Mouse (Mus musculus) liver, postnatal 0 days (tissue): Measurements from ENCODE around the gene Fbxl3. TPM values are rescaled to one million over a fixed set of nuclear protein-coding genes. Genes with fewer than 3 reads are reported as not detected.
A peak's percentile ranks its signal among the peaks of the same experiment; 100 is the strongest.

ENCODE experiments used
- ATAC-seq: fragments of 200-750 bp; cut with Nextera tagmentation; 2 replicates; pipeline ENCODE4 v1.8.0; 2017; ENCODE audit warnings: mild to moderate bottlenecking, moderate library complexity
- DNase-seq: peaks from one replicate; pipeline ENCODE4 v3.0.0-alpha.2; 2016
- H3K27ac ChIP-seq: fragments of 300-500 bp; sonication (generic); 2 replicates; pipeline ENCODE4 v1.5.1; 2014; ENCODE audit warnings: antibody characterized with exemption, moderate library complexity, mild to moderate bottlenecking, low read depth
- H3K27me3 ChIP-seq: fragments of 300-500 bp; sonication (generic); 2 replicates; pipeline ENCODE4 v1.6.1; 2014; ENCODE audit warnings: low read length, control low read depth, mixed read lengths; ENCODE audit not compliant: insufficient read depth
- H3K36me3 ChIP-seq: fragments of 300-500 bp; sonication (generic); replicated peaks from 2 replicates; pipeline ENCODE4 v1.6.1; 2014; ENCODE audit warnings: mild to moderate bottlenecking, control low read depth, low read length, moderate library complexity, mixed read lengths; ENCODE audit not compliant: insufficient read depth
- H3K4me1 ChIP-seq: fragments of 300-500 bp; sonication (generic); 2 replicates; pipeline ENCODE4 v1.6.1; 2014; ENCODE audit warnings: antibody characterized with exemption, mild to moderate bottlenecking, control low read depth; ENCODE audit not compliant: insufficient read depth
- H3K4me2 ChIP-seq: fragments of 300-500 bp; sonication (generic); 2 replicates; pipeline ENCODE4 v1.6.1; 2014; ENCODE audit warnings: low read depth, mild to moderate bottlenecking, low read length, moderate library complexity, mixed read lengths
- H3K4me3 ChIP-seq: fragments of 300-500 bp; sonication (generic); 2 replicates; pipeline ENCODE4 v1.5.1; 2014; ENCODE audit warnings: low read depth, low read length
- H3K9ac ChIP-seq: fragments of 300-500 bp; sonication (generic); replicated peaks from 2 replicates; pipeline ENCODE4 v1.6.1; 2014; ENCODE audit warnings: mild to moderate bottlenecking, moderate library complexity
- H3K9me3 ChIP-seq: fragments of 300-500 bp; sonication (generic); 2 replicates; pipeline ENCODE4 v1.6.1; 2016; ENCODE audit warnings: mild to moderate bottlenecking, control low read depth, low read length, mixed read lengths
- CTCF ChIP-seq: sonication (generic); IDR thresholded peaks from 2 replicates; pipeline ENCODE4 v1.5.1; 2016; ENCODE audit warnings: antibody characterized with exemption, low read depth
- EP300 ChIP-seq: IDR thresholded peaks from 2 replicates; pipeline ENCODE4 v1.6.1; 2016; ENCODE audit warnings: antibody characterized with exemption, low read depth, mild to moderate bottlenecking
- WGBS: fragments of 180-500 bp; shearing (Covaris S2); extraction: QIAGEN DNeasy Blood & Tissue Kit; methylation state at CpG from one replicate; pipeline ENCODE4 v1.1.7; 2014; ENCODE audit not compliant: insufficient replicate concordance; 5-methylcytosine and 5-hydroxymethylcytosine counted together
- polyA plus RNA-seq: library from polyadenylated mRNA; unstranded; fragments of >200 nt; fragmentation: Nextera tagmentation; extraction: Ambion mirVana; gene quantifications from 2 replicates; pipeline ENCODE4 v1.2.1, GENCODE M21; 2015

Fbxl3 gene
- polyA plus RNA-seq, 1 experiment from 2014 or later: 10.7 TPM

- 78% methylated on average over 13 of the region's 13 CpGs for WGBS
- H3K36me3 ChIP-seq: no peaks in the 10 kb centered on the region
- no peaks in the 10 kb centered on the region for H3K27me3 ChIP-seq
- H3K4me1 ChIP-seq: no peaks in the 10 kb centered on the region
- DNase-seq (no peak), ATAC-seq (no peak)
- H3K9ac ChIP-seq: no peak overlapping the region
- H3K9me3 ChIP-seq: no peaks in the 10 kb centered on the region
- H3K27ac ChIP-seq: no peak overlapping the region
- TF ChIP-seq CTCF (no peak), EP300 (no peak)
- H3K4me3 ChIP-seq: no peak overlapping the region
- H3K4me2 ChIP-seq: no peak overlapping the region
Measured at GRCm38 (mm10) chr14:103054731-103055130, 44.6 kb downstream of the Fbxl3 start.

- H3K4me3 ChIP-seq: no peak overlapping the region
- no peaks in the 10 kb centered on the region for H3K4me1 ChIP-seq
- H3K9me3 ChIP-seq: no peaks in the 10 kb centered on the region
- ATAC-seq (peak; percentile 88), DNase-seq (peak; percentile 88)
- H3K36me3 ChIP-seq: no peaks in the 10 kb centered on the region
- H3K27me3 ChIP-seq: no peaks in the 10 kb centered on the region
- 26% methylated on average over 8 of the region's 8 CpGs for WGBS
- no peak overlapping the region for H3K9ac ChIP-seq
- TF ChIP-seq EP300 (no peak), CTCF (peak; percentile 100)
- no peak overlapping the region for H3K27ac ChIP-seq
- H3K4me2 ChIP-seq: no peak overlapping the region
Measured at GRCm38 (mm10) chr14:103051159-103051769, 48.1 kb downstream of the Fbxl3 start.

GRCm38 (mm10) chr14:103048292-103049086 is 50.9 kb downstream of the Fbxl3 start:
- peak overlapping the region; percentile 5; the same call in 1 of the 2 replicates for H3K27ac ChIP-seq
- no peaks in the 10 kb centered on the region for H3K27me3 ChIP-seq
- no peaks in the 10 kb centered on the region for H3K9me3 ChIP-seq
- H3K36me3 ChIP-seq: no peaks in the 10 kb centered on the region
- WGBS: 34% methylated on average over 11 of the region's 11 CpGs
- DNase-seq (peak; percentile 20), ATAC-seq (peak; percentile 79)
- TF ChIP-seq CTCF (no peak), EP300 (peak; percentile 87)
- H3K9ac ChIP-seq: no peak overlapping the region
- H3K4me3 ChIP-seq: no peak overlapping the region
- H3K4me2 ChIP-seq: no peak overlapping the region
- no peaks in the 10 kb centered on the region for H3K4me1 ChIP-seq

- no peaks in the 10 kb centered on the region for H3K4me1 ChIP-seq
- no peak within 1 kb of the TSS for H3K4me2 ChIP-seq
- WGBS: 58% methylated on average over 2 of the region's 2 CpGs
- ATAC-seq (no peak), DNase-seq (no peak)
- TF ChIP-seq EP300: no peak
- TF ChIP-seq CTCF: no peak
- no peaks in the 10 kb centered on the region for H3K9me3 ChIP-seq
- H3K36me3 ChIP-seq: no peaks in the 10 kb centered on the region
- H3K9ac ChIP-seq: no peak within 1 kb of the TSS
- H3K27me3 ChIP-seq: no peaks in the 10 kb centered on the region
- no peak within 1 kb of the TSS for H3K27ac ChIP-seq
- H3K4me3 ChIP-seq: no peak within 1 kb of the TSS
Measured at GRCm38 (mm10) chr14:103046677-103047076, 52.7 kb downstream of the Fbxl3 start, which contains the start of gene Acod1. Gene Acod1, plus strand, starts transcription at chr14:103046977.

GRCm38 (mm10) chr14:103037016-103037415 is 62.4 kb downstream of the Fbxl3 start:
- TF ChIP-seq EP300: no peak
- no peak for TF ChIP-seq CTCF
- H3K4me2 ChIP-seq: no peak overlapping the region

GRCm38 (mm10) chr14:103034076-103034475 is 65.3 kb downstream of the Fbxl3 start:
- no peak overlapping the region for H3K4me3 ChIP-seq
- no peak overlapping the region for H3K9ac ChIP-seq
- TF ChIP-seq EP300 (no peak), CTCF (no peak)
- H3K4me1 ChIP-seq: no peaks in the 10 kb centered on the region
- 70% methylated on average over 9 of the region's 9 CpGs for WGBS
- no peak overlapping the region for H3K27ac ChIP-seq
- H3K9me3 ChIP-seq: no peaks in the 10 kb centered on the region
- DNase-seq (no peak), ATAC-seq (peak; percentile 34)
- no peaks in the 10 kb centered on the region for H3K27me3 ChIP-seq
- H3K4me2 ChIP-seq: peak overlapping the region; percentile 48; the same call in 1 of the 2 replicates
- no peaks in the 10 kb centered on the region for H3K36me3 ChIP-seq

More at GRCm38 (mm10) chr14:103037016-103037415, 62.4 kb downstream of the Fbxl3 start:
- no peaks in the 10 kb centered on the region for H3K9me3 ChIP-seq
- peak; percentile 23; the same call in 1 of the 2 replicates for ATAC-seq
- H3K9ac ChIP-seq: no peak overlapping the region
- H3K27ac ChIP-seq: no peak overlapping the region
- WGBS: 47% methylated on average over 3 of the region's 3 CpGs
- H3K27me3 ChIP-seq: no peaks in the 10 kb centered on the region
- DNase-seq: no peak
- H3K4me1 ChIP-seq: no peaks in the 10 kb centered on the region
- no peaks in the 10 kb centered on the region for H3K36me3 ChIP-seq
- no peak overlapping the region for H3K4me3 ChIP-seq
